Mouse (Mus musculus) cerebellum, adult 2 months (tissue): ENCODE data around the gene Pigv. TPM values are rescaled to one million over a fixed set of nuclear protein-coding genes. Genes with fewer than 3 reads are reported as not detected.

Experiments
- DNase-seq, 2 experiments: peaks; one replicate each; pipeline ENCODE4 v3.0.0; 2021
- H3K27ac ChIP-seq: fragments of 200-500 bp; 2 replicates; pipeline ENCODE4 v1.5.1; 2012; ENCODE audit warnings: low read length, control low read depth, inconsistent platforms; ENCODE audit not compliant: insufficient read depth
- H3K27me3 ChIP-seq: fragments of 200-500 bp; 2 replicates; pipeline ENCODE4 v1.6.1; 2012; ENCODE audit warnings: inconsistent platforms, mild to moderate bottlenecking, low read length, moderate library complexity; ENCODE audit not compliant: control insufficient read depth, insufficient read depth
- H3K4me1 ChIP-seq: fragments of 200-500 bp; 2 replicates; pipeline ENCODE4 v1.6.1; 2011; ENCODE audit warnings: low read length; ENCODE audit not compliant: control insufficient read depth, insufficient read depth
- H3K4me3 ChIP-seq: fragments of 200-500 bp; replicated peaks from 2 replicates; pipeline ENCODE3; 2011; ENCODE audit warnings: mild to moderate bottlenecking, low read depth, low read length, control low read depth; ENCODE audit not compliant: insufficient read depth
- CTCF ChIP-seq: fragments of 200-500 bp; IDR thresholded peaks from 2 replicates; pipeline ENCODE4 v1.5.1; 2011; ENCODE audit warnings: low read depth, mild to moderate bottlenecking, control low read depth, low read length, moderate library complexity, borderline replicate concordance; ENCODE audit not compliant: insufficient read depth
- POLR2A ChIP-seq: fragments of 200-500 bp; IDR thresholded peaks from 2 replicates; pipeline ENCODE4 v1.6.1; 2011; ENCODE audit warnings: low read length, control low read depth, borderline replicate concordance; ENCODE audit not compliant: insufficient read depth
- WGBS: fragments of 180-500 bp; shearing (Covaris S2); methylation state at CpG from one replicate; pipeline ENCODE4 v1.1.7; 2018; 5-methylcytosine and 5-hydroxymethylcytosine counted together
- polyA plus RNA-seq: library from polyadenylated mRNA; depleted of rRNA; stranded (reverse); fragments of >200 nt; gene quantifications from 2 replicates; pipeline ENCODE4 v1.2.3, GENCODE M21; 2012; rRNA removed

Pigv gene
- polyA plus RNA-seq, 1 experiment = 11.1 TPM

- Histone ChIP-seq H3K27ac (no peak overlapping the region), H3K4me3 (no peak overlapping the region), H3K27me3 (no peaks in the 10 kb centered on the region), H3K4me1 (peaks cover 14% of the 10 kb centered on the region)
- no peak for DNase-seq
- TF ChIP-seq CTCF (no peak), POLR2A (no peak)
- WGBS = 70% methylated on average over 10 of the region's 10 CpGs
These were observed 57.0 kb downstream of the Pigv start for GRCm38 (mm10) chr4:133615416-133615815.

DNA sequence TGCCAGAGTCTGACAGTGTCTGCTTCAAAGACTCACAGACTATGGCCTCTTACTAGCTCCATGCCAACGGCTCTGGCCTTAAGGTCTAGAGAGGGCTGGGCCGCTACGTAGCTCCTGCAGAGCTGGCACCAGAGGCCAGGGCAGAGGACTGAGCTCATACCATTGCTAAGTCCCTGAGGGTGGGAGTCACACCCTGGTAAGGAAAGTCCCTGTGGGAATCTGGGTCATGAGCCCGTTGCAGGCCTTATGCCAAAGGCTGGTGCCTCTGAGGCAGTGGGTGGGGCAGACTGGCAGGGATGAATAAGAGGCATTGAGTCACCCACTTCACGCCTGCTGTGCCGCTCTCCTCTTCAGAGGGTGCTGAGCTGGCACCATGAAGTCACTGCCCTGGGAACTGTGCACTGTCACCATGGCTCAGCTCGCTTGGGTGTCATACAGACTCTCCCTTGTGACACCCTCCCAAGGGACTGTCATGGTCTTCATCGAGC is 58.1 kb downstream of the Pigv start:
- no peak overlapping the region for H3K4me3 ChIP-seq
- peak; percentile 52 to 58 for DNase-seq
- no peak overlapping the region for H3K27ac ChIP-seq
- peaks cover 9% of the 10 kb centered on the region for H3K4me1 ChIP-seq
- TF ChIP-seq CTCF (no peak), POLR2A (no peak)
- WGBS = 15% methylated on average over 8 of the region's 8 CpGs
- no peaks in the 10 kb centered on the region for H3K27me3 ChIP-seq

- TF ChIP-seq POLR2A (no peak), CTCF (no peak)
- no peak for DNase-seq
- WGBS = 73% methylated on average over 4 of the region's 4 CpGs
These were observed 58.6 kb downstream of the Pigv start for GRCm38 (mm10) chr4:133613867-133614266.

DNA sequence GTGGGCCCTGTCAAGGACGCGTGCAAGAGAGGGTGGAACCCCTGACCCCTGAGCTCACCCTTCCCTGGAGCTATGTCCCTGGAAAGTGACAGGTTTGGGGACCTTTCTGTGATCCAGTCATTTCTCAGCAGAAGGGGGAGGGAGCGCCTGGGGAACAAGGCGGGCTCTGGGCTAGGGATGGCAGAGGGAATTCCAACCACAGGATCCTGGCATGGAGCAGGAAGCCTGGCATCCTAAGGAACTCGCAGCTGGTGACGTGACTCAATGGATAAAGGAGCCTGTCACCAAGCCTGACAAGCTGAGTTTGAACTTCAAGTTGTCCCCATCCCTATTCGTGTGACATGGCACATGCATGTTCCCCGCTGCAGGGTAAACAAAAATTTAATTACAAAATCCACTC is 59.4 kb downstream of the Pigv start:
- Histone ChIP-seq H3K4me3 (no peak overlapping the region), H3K27ac (no peak overlapping the region), H3K4me1 (peaks cover 9% of the 10 kb centered on the region), H3K27me3 (no peaks in the 10 kb centered on the region)
- no peak for DNase-seq
- TF ChIP-seq POLR2A = no peak
- no peak for TF ChIP-seq CTCF
- WGBS = 51% methylated on average over 8 of the region's 8 CpGs

More at GRCm38 (mm10) chr4:133613867-133614266, 58.6 kb downstream of the Pigv start:
- H3K4me1 ChIP-seq = peaks cover 9% of the 10 kb centered on the region
- no peaks in the 10 kb centered on the region for H3K27me3 ChIP-seq
- no peak overlapping the region for H3K4me3 ChIP-seq
- H3K27ac ChIP-seq = no peak overlapping the region

DNA sequence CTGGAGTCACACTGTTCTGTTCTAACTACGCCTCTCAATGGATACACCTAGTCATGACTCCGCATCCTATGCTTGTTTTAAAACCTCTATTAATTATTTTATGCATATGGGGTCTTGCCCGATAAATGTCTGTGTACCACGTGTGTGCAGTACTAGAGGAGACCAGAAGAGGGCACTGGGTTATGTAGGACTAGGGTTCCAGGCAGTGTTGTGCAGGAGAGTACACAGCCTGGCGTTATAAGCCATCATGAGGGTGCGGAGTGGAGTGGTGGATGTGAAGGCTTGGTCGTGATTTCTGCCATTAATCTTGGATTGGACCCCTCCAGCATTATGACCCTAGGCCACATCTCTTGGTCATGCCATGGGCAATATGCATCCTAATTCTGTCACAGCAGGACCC is 60.0 kb downstream of the Pigv start:
- Histone ChIP-seq H3K4me1 (peaks cover 9% of the 10 kb centered on the region), H3K4me3 (no peak overlapping the region), H3K27ac (no peak overlapping the region), H3K27me3 (no peaks in the 10 kb centered on the region)
- 97% methylated on average over 7 of the region's 7 CpGs for WGBS
- no peak for DNase-seq
- TF ChIP-seq CTCF = peak; percentile 20; the same call in 1 of the 2 replicates
- no peak for TF ChIP-seq POLR2A

- TF ChIP-seq CTCF (no peak), POLR2A (no peak)
- H3K27me3 ChIP-seq = no peaks in the 10 kb centered on the region
- peaks cover 9% of the 10 kb centered on the region for H3K4me1 ChIP-seq
- DNase-seq = no peak
- H3K27ac ChIP-seq = no peak overlapping the region
- WGBS = 97% methylated on average over 5 of the region's 5 CpGs
- H3K4me3 ChIP-seq = no peak overlapping the region
These were observed 60.6 kb downstream of the Pigv start for GRCm38 (mm10) chr4:133611815-133612214.

Other genes starting within 250 kb of the Pigv start
- 0.21 and 0.26 TPM in 2 replicates for gene Tent5b, start 192.5 kb downstream of the Pigv start, polyA plus RNA-seq
- 153 and 162 TPM in 2 replicates for gene Trnp1, start 174.1 kb downstream of the Pigv start, polyA plus RNA-seq
- gene Kdf1, start 153.7 kb downstream of the Pigv start, polyA plus RNA-seq = 0.10 TPM in 1 of 2 replicates, not detected in the other
- gene Nudc, start 126.7 kb downstream of the Pigv start, polyA plus RNA-seq = 197 and 231 TPM in 2 replicates
- gene Nr0b2, start 119.3 kb downstream of the Pigv start, polyA plus RNA-seq = 2.1 and 2.6 TPM in 2 replicates
- 9.4 and 10.2 TPM in 2 replicates for gene Gpatch3, start 97.9 kb downstream of the Pigv start, polyA plus RNA-seq
- gene Gpn2, start 88.3 kb downstream of the Pigv start, polyA plus RNA-seq = 23.6 and 23.9 TPM in 2 replicates
- gene Sfn, start 70.5 kb downstream of the Pigv start, polyA plus RNA-seq = 4.2 and 4.8 TPM in 2 replicates
- 51.8 and 58.7 TPM in 2 replicates for gene Zdhhc18, start 22.5 kb downstream of the Pigv start, polyA plus RNA-seq
- gene Arid1a, start 84.1 kb upstream of the Pigv start, polyA plus RNA-seq = 49.4 and 52.2 TPM in 2 replicates
- 93.6 and 114 TPM in 2 replicates for gene Rps6ka1, start 215.2 kb upstream of the Pigv start, polyA plus RNA-seq